Mouse (Mus musculus): Measurements from ENCODE around the gene Sprr3. TPM values are rescaled to one million over a fixed set of nuclear protein-coding genes. Genes with fewer than 3 reads are reported as not detected.
"Not testable (repeated sequence)": the region's sequence is repeated elsewhere in the genome, so short reads cannot be mapped to it uniquely, and the experiment has no call there.

Sprr3 gene
- not detected in 2 replicates for polyA plus RNA-seq (2015; fragmentation: Nextera tagmentation; extraction: Ambion mirVana)

GRCm38 (mm10) chr3:92458620-92459019, at the start of gene Sprr3:
Gene Sprr3, minus strand, starts transcription at chr3:92458720.
- Histone ChIP-seq H3K36me3 (ENCODE audit: control insufficient read depth, insufficient read depth) (no peaks in the 10 kb centered on the region), H3K27ac (ENCODE audit: low read length) (no peak within 1 kb of the TSS), H3K9me3 (replicated peaks; ENCODE audit: control insufficient read depth, low read length) (no peaks in the 10 kb centered on the region), H3K9ac (ENCODE audit: low read length) (no peak within 1 kb of the TSS), H3K27me3 (ENCODE audit: control insufficient read depth, insufficient read depth, low read length) (no peaks in the 10 kb centered on the region), H3K4me3 (ENCODE audit: low read length) (no peak within 1 kb of the TSS), H3K4me2 (ENCODE audit: low read depth, low read length) (no peak within 1 kb of the TSS), H3K4me1 (ENCODE audit: control insufficient read depth, insufficient read depth, low read length) (no peaks in the 10 kb centered on the region)
- no peak for ATAC-seq (replicated peaks; ENCODE audit: extremely low read depth, insufficient read depth, low FRiP score)
- 58% methylated on average over 2 of the region's 2 CpGs for WGBS

GRCm38 (mm10) chr3:92508185-92508584, 49.7 kb upstream of the Sprr3 start:
- Histone ChIP-seq H3K4me2 (ENCODE audit: low read depth, low read length) (no peak overlapping the region), H3K9ac (ENCODE audit: low read length) (no peak overlapping the region), H3K36me3 (ENCODE audit: control insufficient read depth, insufficient read depth) (no peaks in the 10 kb centered on the region), H3K4me1 (ENCODE audit: control insufficient read depth, insufficient read depth, low read length) (no peaks in the 10 kb centered on the region), H3K27me3 (ENCODE audit: control insufficient read depth, insufficient read depth, low read length) (no peaks in the 10 kb centered on the region), H3K27ac (ENCODE audit: low read length) (no peak overlapping the region), H3K4me3 (ENCODE audit: low read length) (no peak overlapping the region), H3K9me3 (replicated peaks; ENCODE audit: control insufficient read depth, low read length) (no peaks in the 10 kb centered on the region)
- 67% methylated on average over 1 of the region's 1 CpGs for WGBS
- no peak for ATAC-seq (replicated peaks; ENCODE audit: extremely low read depth, insufficient read depth, low FRiP score)

GRCm38 (mm10) chr3:92503528-92503927, 45.0 kb upstream of the Sprr3 start:
- no peak for ATAC-seq (replicated peaks; ENCODE audit: extremely low read depth, insufficient read depth, low FRiP score)
- H3K36me3 ChIP-seq (ENCODE audit: control insufficient read depth, insufficient read depth), result no peaks in the 10 kb centered on the region

GRCm38 (mm10) chr3:92500393-92500792, 41.9 kb upstream of the Sprr3 start, which contains the start of gene Sprr4:
Gene Sprr4, minus strand, starts transcription at chr3:92500493.
- Histone ChIP-seq H3K9ac (ENCODE audit: low read length) (no peak within 1 kb of the TSS), H3K4me1 (ENCODE audit: control insufficient read depth, insufficient read depth, low read length) (no peaks in the 10 kb centered on the region), H3K4me3 (ENCODE audit: low read length) (no peak within 1 kb of the TSS), H3K27ac (ENCODE audit: low read length) (no peak within 1 kb of the TSS), H3K27me3 (ENCODE audit: control insufficient read depth, insufficient read depth, low read length) (no peaks in the 10 kb centered on the region), H3K36me3 (ENCODE audit: control insufficient read depth, insufficient read depth) (no peaks in the 10 kb centered on the region), H3K4me2 (ENCODE audit: low read depth, low read length) (no peak within 1 kb of the TSS), H3K9me3 (replicated peaks; ENCODE audit: control insufficient read depth, low read length) (no peaks in the 10 kb centered on the region)
- WGBS, result 76% methylated on average over 1 of the region's 1 CpGs
- no peak for ATAC-seq (replicated peaks; ENCODE audit: extremely low read depth, insufficient read depth, low FRiP score)

More at GRCm38 (mm10) chr3:92503528-92503927, 45.0 kb upstream of the Sprr3 start:
- Histone ChIP-seq H3K4me3 (ENCODE audit: low read length) (no peak overlapping the region), H3K9ac (ENCODE audit: low read length) (no peak overlapping the region), H3K4me1 (ENCODE audit: control insufficient read depth, insufficient read depth, low read length) (no peaks in the 10 kb centered on the region), H3K9me3 (replicated peaks; ENCODE audit: control insufficient read depth, low read length) (no peaks in the 10 kb centered on the region), H3K27me3 (ENCODE audit: control insufficient read depth, insufficient read depth, low read length) (no peaks in the 10 kb centered on the region), H3K27ac (ENCODE audit: low read length) (no peak overlapping the region), H3K4me2 (ENCODE audit: low read depth, low read length) (no peak overlapping the region)

- ATAC-seq (replicated peaks; ENCODE audit: extremely low read depth, insufficient read depth, low FRiP score); H3K27ac ChIP-seq (ENCODE audit: low read length); H3K9me3 ChIP-seq (replicated peaks; ENCODE audit: control insufficient read depth, low read length): not testable (repeated sequence)
Observed at GRCm38 (mm10) chr3:92490262-92490661, 31.7 kb upstream of the Sprr3 start.

GRCm38 (mm10) chr3:92486307-92486706, 27.8 kb upstream of the Sprr3 start:
- 28% methylated on average over 1 of the region's 1 CpGs for WGBS
- Histone ChIP-seq H3K9ac (ENCODE audit: low read length) (no peak overlapping the region), H3K27me3 (ENCODE audit: control insufficient read depth, insufficient read depth, low read length) (no peaks in the 10 kb centered on the region), H3K4me1 (ENCODE audit: control insufficient read depth, insufficient read depth, low read length) (no peaks in the 10 kb centered on the region), H3K4me3 (ENCODE audit: low read length) (no peak overlapping the region), H3K4me2 (ENCODE audit: low read depth, low read length) (no peak overlapping the region), H3K9me3 (replicated peaks; ENCODE audit: control insufficient read depth, low read length) (no peaks in the 10 kb centered on the region), H3K27ac (ENCODE audit: low read length) (no peak overlapping the region), H3K36me3 (ENCODE audit: control insufficient read depth, insufficient read depth) (no peaks in the 10 kb centered on the region)
- ATAC-seq (replicated peaks; ENCODE audit: extremely low read depth, insufficient read depth, low FRiP score), result no peak

More at GRCm38 (mm10) chr3:92490262-92490661, 31.7 kb upstream of the Sprr3 start:
- H3K4me3 ChIP-seq (ENCODE audit: low read length); H3K4me1 ChIP-seq (ENCODE audit: control insufficient read depth, insufficient read depth, low read length); H3K36me3 ChIP-seq (ENCODE audit: control insufficient read depth, insufficient read depth); H3K27me3 ChIP-seq (ENCODE audit: control insufficient read depth, insufficient read depth, low read length); H3K9ac ChIP-seq (ENCODE audit: low read length); H3K4me2 ChIP-seq (ENCODE audit: low read depth, low read length): not testable (repeated sequence)

- no peak within 1 kb of the TSS for H3K4me2 ChIP-seq (ENCODE audit: low read depth, low read length)
- no peak within 1 kb of the TSS for H3K4me3 ChIP-seq (ENCODE audit: low read length)
- no peaks in the 10 kb centered on the region for H3K27me3 ChIP-seq (ENCODE audit: control insufficient read depth, insufficient read depth, low read length)
- no peak within 1 kb of the TSS for H3K9ac ChIP-seq (ENCODE audit: low read length)
- H3K4me1 ChIP-seq (ENCODE audit: control insufficient read depth, insufficient read depth, low read length), result no peaks in the 10 kb centered on the region
- H3K36me3 ChIP-seq (ENCODE audit: control insufficient read depth, insufficient read depth), result no peaks in the 10 kb centered on the region
- H3K27ac ChIP-seq (ENCODE audit: low read length), result no peak within 1 kb of the TSS
- no peaks in the 10 kb centered on the region for H3K9me3 ChIP-seq (replicated peaks; ENCODE audit: control insufficient read depth, low read length)
- no peak for ATAC-seq (replicated peaks; ENCODE audit: extremely low read depth, insufficient read depth, low FRiP score)
Observed at GRCm38 (mm10) chr3:92485863-92486262, 27.3 kb upstream of the Sprr3 start, which contains the start of gene Sprr1a. Gene Sprr1a, minus strand, starts transcription at chr3:92485895.

GRCm38 (mm10) chr3:92481249-92481648, 22.7 kb upstream of the Sprr3 start:
- not testable (repeated sequence) for H3K4me3 ChIP-seq (ENCODE audit: low read length); ATAC-seq (replicated peaks; ENCODE audit: extremely low read depth, insufficient read depth, low FRiP score); H3K36me3 ChIP-seq (ENCODE audit: control insufficient read depth, insufficient read depth); H3K9me3 ChIP-seq (replicated peaks; ENCODE audit: control insufficient read depth, low read length); H3K4me2 ChIP-seq (ENCODE audit: low read depth, low read length); H3K27me3 ChIP-seq (ENCODE audit: control insufficient read depth, insufficient read depth, low read length); H3K27ac ChIP-seq (ENCODE audit: low read length); H3K4me1 ChIP-seq (ENCODE audit: control insufficient read depth, insufficient read depth, low read length); H3K9ac ChIP-seq (ENCODE audit: low read length)

- Histone ChIP-seq H3K36me3 (ENCODE audit: control insufficient read depth, insufficient read depth) (no peaks in the 10 kb centered on the region), H3K27me3 (ENCODE audit: control insufficient read depth, insufficient read depth, low read length) (no peaks in the 10 kb centered on the region), H3K4me1 (ENCODE audit: control insufficient read depth, insufficient read depth, low read length) (no peaks in the 10 kb centered on the region), H3K4me2 (ENCODE audit: low read depth, low read length) (no peak overlapping the region), H3K9ac (ENCODE audit: low read length) (no peak overlapping the region), H3K9me3 (replicated peaks; ENCODE audit: control insufficient read depth, low read length) (no peaks in the 10 kb centered on the region), H3K27ac (ENCODE audit: low read length) (no peak overlapping the region), H3K4me3 (ENCODE audit: low read length) (no peak overlapping the region)
- no peak for ATAC-seq (replicated peaks; ENCODE audit: extremely low read depth, insufficient read depth, low FRiP score)
- WGBS, result 75% methylated on average over 2 of the region's 2 CpGs
Observed at GRCm38 (mm10) chr3:92470111-92470510, 11.6 kb upstream of the Sprr3 start.

GRCm38 (mm10) chr3:92467424-92467823, 8.9 kb upstream of the Sprr3 start:
- Histone ChIP-seq H3K4me1 (ENCODE audit: control insufficient read depth, insufficient read depth, low read length) (no peaks in the 10 kb centered on the region), H3K9me3 (replicated peaks; ENCODE audit: control insufficient read depth, low read length) (no peaks in the 10 kb centered on the region), H3K9ac (ENCODE audit: low read length) (no peak overlapping the region), H3K4me3 (ENCODE audit: low read length) (no peak overlapping the region), H3K27me3 (ENCODE audit: control insufficient read depth, insufficient read depth, low read length) (no peaks in the 10 kb centered on the region), H3K27ac (ENCODE audit: low read length) (no peak overlapping the region), H3K4me2 (ENCODE audit: low read depth, low read length) (no peak overlapping the region), H3K36me3 (ENCODE audit: control insufficient read depth, insufficient read depth) (no peaks in the 10 kb centered on the region)
- ATAC-seq (replicated peaks; ENCODE audit: extremely low read depth, insufficient read depth, low FRiP score), result no peak

Data from heart, embryonic 16.5 days (tissue).